Mouse (Mus musculus): ENCODE data around the gene Olfr1013.

Gene Olfr1013

GRCm38 (mm10) chr2:85766798-85767197 lies at the start of gene Olfr1013:
Gene Olfr1013, plus strand, starts transcription at chr2:85767098.
- no peak for DNase-seq

GRCm38 (mm10) chr2:85725793-85726192 lies 41.1 kb upstream of the Olfr1013 start:
- DNase-seq: peak; percentile 3 to 31

GRCm38 (mm10) chr2:85753822-85754221 lies 13.1 kb upstream of the Olfr1013 start:
- no peak for DNase-seq

- no peak for DNase-seq
These were observed 4.2 kb upstream of the Olfr1013 start, which contains the start of gene Olfr1012 for GRCm38 (mm10) chr2:85762666-85763065. Gene Olfr1012, minus strand, starts transcription at chr2:85762766.

- no peak for DNase-seq
These were observed 5.5 kb downstream of the Olfr1013 start, which contains the start of gene Olfr1014 for GRCm38 (mm10) chr2:85772413-85772812. Gene Olfr1014, plus strand, starts transcription at chr2:85772713.

GRCm38 (mm10) chr2:85781717-85782116 lies 14.8 kb downstream of the Olfr1013 start, which contains the start of gene Olfr1015:
Gene Olfr1015, plus strand, starts transcription at chr2:85782017.
- no peak for DNase-seq

- no peak for DNase-seq
These were observed 25.4 kb downstream of the Olfr1013 start for GRCm38 (mm10) chr2:85792331-85792730.

GRCm38 (mm10) chr2:85802444-85802843 lies 35.5 kb downstream of the Olfr1013 start, which contains the start of gene Olfr1016:
Gene Olfr1016, minus strand, starts transcription at chr2:85802544.
- no peak for DNase-seq

- DNase-seq: no peak
These were observed 37.6 kb downstream of the Olfr1013 start for GRCm38 (mm10) chr2:85804501-85804900.

- DNase-seq: no peak
These were observed 51.3 kb downstream of the Olfr1013 start, which contains the start of gene Olfr1018 for GRCm38 (mm10) chr2:85818179-85818578. Gene Olfr1018, plus strand, starts transcription at chr2:85818479.
